Mouse (Mus musculus) left cerebral cortex, postnatal 14 days (tissue): ENCODE measurements around the gene Tnnt1. TPM values are rescaled to one million over a fixed set of nuclear protein-coding genes. Genes with fewer than 3 reads are reported as not detected.

ENCODE experiments used
- DNase-seq, 2 experiments: peaks; one replicate each; pipeline ENCODE4 v3.0.0; 2021 to 2022; ENCODE audit warnings: low spot score in 2 of 2, mixed read lengths in 1 of 2
- intact Hi-C: fragments of 180-260 bp; cut with DNase I; formaldehyde crosslinking; loops from one replicate; pipeline ENCODE4 v1.15.1; 2025
- total RNA-seq, 2 experiments: library from RNA; stranded (reverse); gene quantifications; 2 replicates each; pipeline ENCODE4 v1.2.3; 2021

Gene Tnnt1
- total RNA-seq, 2 experiments from 2014 or later = 2.7 to 4.3 TPM

- DNase-seq = no peak
Measured at GRCm38 (mm10) chr7:4523205-4524130, 7.3 kb upstream of the Tnnt1 start.

GRCm38 (mm10) chr7:4522292-4522691 lies 6.1 kb upstream of the Tnnt1 start:
- DNase-seq = no peak
- intact Hi-C loops = no loop called here

More at GRCm38 (mm10) chr7:4523205-4524130, 7.3 kb upstream of the Tnnt1 start:
- intact Hi-C loops = no loop called here

- no peak for DNase-seq
- intact Hi-C loops = no loop called here
Measured at GRCm38 (mm10) chr7:4521231-4522003, 5.2 kb upstream of the Tnnt1 start.

GRCm38 (mm10) chr7:4518487-4518886 lies 2.3 kb upstream of the Tnnt1 start:
- DNase-seq = no peak
- intact Hi-C loops = no loop called here

- intact Hi-C loops = no loop called here
Measured at GRCm38 (mm10) chr7:4515853-4516252, 329 bp downstream of the Tnnt1 start.

GRCm38 (mm10) chr7:4513829-4514712 lies 2.1 kb downstream of the Tnnt1 start:
- intact Hi-C loops = no loop called here
- no peak for DNase-seq

More at GRCm38 (mm10) chr7:4515853-4516252, 329 bp downstream of the Tnnt1 start:
- DNase-seq = no peak

- intact Hi-C loops = no loop called here
- no peak for DNase-seq
Measured at GRCm38 (mm10) chr7:4513236-4513635, 2.9 kb downstream of the Tnnt1 start.

GRCm38 (mm10) chr7:4511489-4512224 lies 4.5 kb downstream of the Tnnt1 start:
- no peak for DNase-seq
- intact Hi-C loops = no loop called here

- intact Hi-C loops = no loop called here
- DNase-seq = peak; percentile 58 to 63
Measured at GRCm38 (mm10) chr7:4509863-4510608, 6.1 kb downstream of the Tnnt1 start.

GRCm38 (mm10) chr7:4508739-4509116 lies 7.5 kb downstream of the Tnnt1 start:
- intact Hi-C loops = no loop called here
- no peak for DNase-seq

GRCm38 (mm10) chr7:4508062-4508738 lies 8.0 kb downstream of the Tnnt1 start:
- DNase-seq = peak in 1 of 2 experiments; percentile 47
- intact Hi-C loops = no loop called here

GRCm38 (mm10) chr7:4507220-4507619 lies 9.0 kb downstream of the Tnnt1 start:
- no peak for DNase-seq
- intact Hi-C loops = no loop called here

GRCm38 (mm10) chr7:4504646-4505435 lies 11.3 kb downstream of the Tnnt1 start:
- no peak for DNase-seq
- intact Hi-C loops = no loop called here

- intact Hi-C loops = no loop called here
- DNase-seq = no peak
Measured at GRCm38 (mm10) chr7:4503858-4504257, 12.3 kb downstream of the Tnnt1 start.

- DNase-seq = no peak
- intact Hi-C loops = no loop called here
Measured at GRCm38 (mm10) chr7:4503100-4503499, 13.1 kb downstream of the Tnnt1 start.

- intact Hi-C loops = no loop called here
- peak; percentile 70 for DNase-seq
Measured at GRCm38 (mm10) chr7:4502421-4503090, 13.6 kb downstream of the Tnnt1 start.
